Mouse (Mus musculus) CH12.LX (cell line): Measurements from ENCODE around the gene Dnajc1. TPM values are rescaled to one million over a fixed set of nuclear protein-coding genes. Genes with fewer than 3 reads are reported as not detected.

Experiments
- DNase-seq: peaks from one replicate; pipeline ENCODE4 v3.0.0-alpha.2; 2013; ENCODE audit errors: extremely low read depth
- H3K27ac ChIP-seq: 2 replicates; pipeline ENCODE4 v1.5.1; 2012; ENCODE audit warnings: low read depth, mild to moderate bottlenecking, control low read depth, moderate library complexity; ENCODE audit not compliant: insufficient read depth
- H3K27me3 ChIP-seq: replicated peaks from 2 replicates; pipeline ENCODE3; 2012; ENCODE audit warnings: inconsistent platforms
- H3K36me3 ChIP-seq, 2 experiments: replicated peaks in 1 of 2; 2 replicates each; pipeline versions ENCODE3 to v1.6.1; 2012; ENCODE audit warnings: inconsistent platforms in 1 of 2, low read length in 1 of 2, mild to moderate bottlenecking in 1 of 2, mixed read lengths in 1 of 2, moderate library complexity in 1 of 2; ENCODE audit not compliant: control insufficient read depth in 1 of 2, insufficient read depth in 1 of 2
- H3K4me1 ChIP-seq, 2 experiments: 2 replicates each; pipeline ENCODE4 v1.6.1; 2012; ENCODE audit warnings: inconsistent platforms in 1 of 2, moderate library complexity in 1 of 2; ENCODE audit not compliant: insufficient read depth in 2 of 2, control insufficient read depth in 1 of 2
- H3K4me2 ChIP-seq: 2 replicates; pipeline ENCODE4 v1.6.1; 2012; ENCODE audit warnings: low read depth, mild to moderate bottlenecking, control low read depth; ENCODE audit not compliant: poor library complexity, insufficient read depth, severe bottlenecking
- H3K4me3 ChIP-seq, 3 experiments: fragments of 150-350 bp in 1 of 3; sonication (generic) in 1 of 3; replicated peaks in 1 of 3; 2 replicates each; pipeline versions ENCODE3 to v1.5.1; 2011 to 2012; ENCODE audit warnings: low read depth in 2 of 3, low read length in 2 of 3, mild to moderate bottlenecking in 2 of 3, moderate library complexity in 2 of 3, control low read depth in 1 of 3, improper control_type of control experiment in 1 of 3, inconsistent platforms in 1 of 3, mixed read lengths in 1 of 3; ENCODE audit not compliant: poor library complexity in 1 of 3
- H3K79me2 ChIP-seq: replicated peaks from 2 replicates; pipeline ENCODE4 v1.6.1; 2012; ENCODE audit warnings: mild to moderate bottlenecking, moderate library complexity; ENCODE audit not compliant: control insufficient read depth, poor library complexity, insufficient read depth, severe bottlenecking; ENCODE audit errors: extremely low read depth
- H3K9ac ChIP-seq: 2 replicates; pipeline ENCODE4 v1.6.1; 2012; ENCODE audit warnings: low read depth, mild to moderate bottlenecking, control low read depth, moderate library complexity; ENCODE audit not compliant: insufficient read depth
- H3K9me3 ChIP-seq: replicated peaks from 2 replicates; pipeline ENCODE3; 2012; ENCODE audit warnings: low read length, inconsistent platforms, mixed read lengths
- CHD1 ChIP-seq: IDR thresholded peaks from 2 replicates; pipeline ENCODE4 v1.6.1; 2012; ENCODE audit warnings: low read depth, low read length, improper control_type of control experiment, inconsistent platforms
- CHD2 ChIP-seq: IDR thresholded peaks from 2 replicates; pipeline ENCODE4 v1.6.1; 2011; ENCODE audit warnings: low read length, improper control_type of control experiment
- E2F4 ChIP-seq: IDR thresholded peaks from 2 replicates; pipeline ENCODE4 v1.6.1; 2011; ENCODE audit warnings: low read depth, low read length, improper control_type of control experiment; ENCODE audit not compliant: insufficient replicate concordance
- GABPA ChIP-seq: IDR thresholded peaks from 2 replicates; pipeline ENCODE4 v1.6.1; 2012; ENCODE audit warnings: low read depth, low read length, improper control_type of control experiment, inconsistent platforms; ENCODE audit not compliant: insufficient replicate concordance
- IRF4 ChIP-seq: IDR thresholded peaks from 2 replicates; pipeline ENCODE4 v1.6.1; 2014; ENCODE audit warnings: low read depth, mild to moderate bottlenecking, inconsistent platforms, low read length, improper control_type of control experiment
- JUND ChIP-seq: conservative IDR thresholded peaks from 2 replicates; pipeline ENCODE4 v1.6.1; 2011; ENCODE audit warnings: low read depth, low read length, improper control_type of control experiment
- KAT2A ChIP-seq: IDR thresholded peaks from 2 replicates; pipeline ENCODE4 v1.6.1; 2012; ENCODE audit warnings: low read length, improper control_type of control experiment, inconsistent platforms; ENCODE audit not compliant: insufficient replicate concordance
- NRF1 ChIP-seq: IDR thresholded peaks from 2 replicates; pipeline ENCODE4 v1.6.1; 2014; ENCODE audit warnings: low read depth, mild to moderate bottlenecking, inconsistent platforms, low read length, improper control_type of control experiment, moderate library complexity
- POLR2AphosphoS2 ChIP-seq: IDR thresholded peaks from 2 replicates; pipeline ENCODE4 v1.6.1; 2011; ENCODE audit warnings: low read depth, low read length, improper control_type of control experiment
- RAD21 ChIP-seq: IDR thresholded peaks from 2 replicates; pipeline ENCODE4 v1.6.1; 2011; ENCODE audit warnings: low read depth, mild to moderate bottlenecking, low read length, improper control_type of control experiment, moderate library complexity
- RCOR1 ChIP-seq: conservative IDR thresholded peaks from 2 replicates; pipeline ENCODE4 v1.6.1; 2012; ENCODE audit warnings: low read depth, mild to moderate bottlenecking, inconsistent platforms, low read length, improper control_type of control experiment
- SIN3A ChIP-seq: IDR thresholded peaks from 2 replicates; pipeline ENCODE4 v1.6.1; 2012; ENCODE audit warnings: low read length, improper control_type of control experiment, inconsistent platforms
- UBTF ChIP-seq: IDR thresholded peaks from 2 replicates; pipeline ENCODE4 v1.6.1; 2012; ENCODE audit warnings: low read depth, mild to moderate bottlenecking, inconsistent platforms, low read length, improper control_type of control experiment, moderate library complexity
- ZNF384 ChIP-seq: IDR thresholded peaks from 2 replicates; pipeline ENCODE4 v1.6.1; 2012; ENCODE audit warnings: low read depth, low read length, improper control_type of control experiment, inconsistent platforms
- dilution Hi-C: fragments of 300-500 bp; cut with MboI; formaldehyde crosslinking; loops from 2 replicates; pipeline ENCODE4 v1.14.3; 2020; ENCODE audit warnings: low sequenced_read_pairs; ENCODE audit not compliant: extremely low pct_unique_long_range_greater_than_20kb, extremely low pct_ligation_motif_present
- in situ Hi-C: fragments of 300-500 bp; cut with MboI; formaldehyde crosslinking; loops from 3 replicates; pipeline ENCODE4 v1.14.3; 2019; ENCODE audit warnings: low sequenced_read_pairs, low pct_ligation_motif_present, low pct_unique_long_range_greater_than_20kb, mixed read lengths
- polyA plus RNA-seq: library from polyadenylated mRNA; unstranded; fragments of >175 nt; gene quantifications from 2 replicates; pipeline ENCODE4 v1.2.1, GENCODE M21; 2012; ENCODE audit warnings: low read depth; ENCODE audit not compliant: insufficient read length
- total RNA-seq, 2 experiments: library from RNA; depleted of rRNA; stranded (reverse); fragments of 300-350 nt in 1 of 2; fragments of >200 nt in 1 of 2; gene quantifications; 2 replicates each; pipeline ENCODE4 v1.2.3; 2012 to 2014

Dnajc1 gene
- total and polyA plus RNA-seq, 3 experiments: 13.5 to 32.9 (median 17.1) TPM

DNA sequence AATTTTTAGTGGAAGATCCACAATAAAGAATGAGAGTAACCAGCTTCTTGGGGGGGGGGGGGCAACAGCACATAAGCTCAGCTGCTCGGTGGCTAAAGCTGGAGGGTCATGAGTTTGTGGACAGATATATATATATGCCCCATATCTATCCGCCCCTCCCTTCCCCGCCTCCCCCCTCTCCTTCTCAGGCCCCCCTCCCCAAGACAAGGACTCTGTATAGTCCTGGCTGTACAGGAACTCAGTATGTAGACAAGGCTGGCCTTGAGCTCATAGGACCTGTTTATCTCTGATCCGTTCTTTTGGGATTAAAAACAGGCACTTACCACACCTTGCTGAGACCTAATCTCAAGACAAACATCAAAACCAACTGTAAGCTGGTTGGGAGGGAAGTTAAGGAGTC lies 182.7 kb downstream of the Dnajc1 start:
- no peak overlapping the region for H3K4me2 ChIP-seq
- in situ Hi-C loops: loop anchor here (5.0 kb wide), 1 partner anchor 183 kb away; no protein-coding TSS in a partner anchor
- 0 out of 2 replicates have a peak, but pooled peaks cover 2% of the 10 kb centered on the region for H3K79me2 ChIP-seq
- no peak overlapping the region for H3K4me3 ChIP-seq
- no peaks in the 10 kb centered on the region for H3K9me3 ChIP-seq
- H3K27ac ChIP-seq: no peak overlapping the region
- TF ChIP-seq CHD2: no peak
- TF ChIP-seq RAD21: no peak
- TF ChIP-seq POLR2AphosphoS2: no peak
- TF ChIP-seq NRF1: no peak
- TF ChIP-seq E2F4: no peak
- TF ChIP-seq JUND: no peak
- TF ChIP-seq GABPA: no peak
- TF ChIP-seq ZNF384: no peak
- TF ChIP-seq KAT2A: no peak
- TF ChIP-seq RCOR1: no peak
- TF ChIP-seq CHD1: no peak
- no peak for TF ChIP-seq UBTF
- H3K36me3 ChIP-seq: peaks cover 64 to 83% of the 10 kb centered on the region in 2 experiments
- DNase-seq: no peak
- peaks cover 0 to 23% of the 10 kb centered on the region in 2 experiments; a peak in 2 of 4 replicates for H3K4me1 ChIP-seq
- dilution Hi-C loops: no loop called here
- H3K9ac ChIP-seq: no peak overlapping the region
- no peaks in the 10 kb centered on the region for H3K27me3 ChIP-seq

DNA sequence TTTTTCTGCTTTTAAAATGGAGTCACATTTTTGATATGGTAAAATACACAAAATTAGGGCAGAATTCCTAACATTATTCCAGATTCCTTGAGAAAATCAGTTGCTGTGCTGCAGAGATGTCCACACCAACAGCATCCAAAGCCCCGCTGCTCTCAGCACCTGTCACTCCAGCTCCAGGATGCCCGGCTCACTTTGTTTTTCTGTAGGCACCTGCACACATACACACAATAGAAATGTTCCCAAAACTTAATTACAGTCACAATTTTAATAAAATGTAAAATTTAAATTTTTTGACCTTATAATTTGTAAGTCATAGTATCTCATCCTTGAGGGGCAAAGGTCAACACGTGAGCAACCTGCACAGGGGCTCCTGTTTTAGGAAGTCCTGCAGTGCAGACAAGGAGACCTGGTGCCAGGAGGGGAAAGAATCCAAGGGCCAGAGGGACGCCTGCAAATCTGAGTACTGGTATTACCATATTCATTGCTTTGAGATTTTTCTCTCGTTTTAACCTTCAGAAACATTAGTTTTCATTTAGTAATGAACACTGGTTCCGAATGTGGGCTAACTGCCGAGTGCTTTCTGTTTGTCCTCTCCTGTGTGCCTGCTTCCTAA lies 183.3 kb downstream of the Dnajc1 start:
- H3K36me3 ChIP-seq: peaks cover 61 to 80% of the 10 kb centered on the region in 2 experiments
- H3K9me3 ChIP-seq: no peaks in the 10 kb centered on the region
- in situ Hi-C loops: loop anchor here (5.0 kb wide), 1 partner anchor 182 kb away; no protein-coding TSS in a partner anchor
- H3K4me2 ChIP-seq: no peak overlapping the region
- 0 out of 2 replicates have a peak, but pooled peaks cover 2% of the 10 kb centered on the region for H3K79me2 ChIP-seq
- TF ChIP-seq IRF4: no peak
- TF ChIP-seq E2F4: no peak
- TF ChIP-seq SIN3A: no peak
- no peak overlapping the region for H3K27ac ChIP-seq
- no peaks in the 10 kb centered on the region for H3K27me3 ChIP-seq
- dilution Hi-C loops: no loop called here
- no peak overlapping the region for H3K4me3 ChIP-seq
- no peak overlapping the region for H3K9ac ChIP-seq
- no peak for DNase-seq
- H3K4me1 ChIP-seq: peaks cover 0 to 18% of the 10 kb centered on the region in 2 experiments; a peak in 2 of 4 replicates
